Mouse (Mus musculus) midbrain, embryonic 14.5 days (tissue): ENCODE measurements around the gene Pisd. TPM values are rescaled to one million over a fixed set of nuclear protein-coding genes. Genes with fewer than 3 reads are reported as not detected.

Experiments used
- ATAC-seq: fragments of 200-750 bp; cut with Nextera tagmentation; 2 replicates; pipeline ENCODE4 v1.8.0; 2017; ENCODE audit warnings: moderate number of reproducible peaks, moderate library complexity; ENCODE audit not compliant: low FRiP score, low TSS enrichment
- DNase-seq: peaks from one replicate; pipeline ENCODE4 v3.0.0-alpha.2; 2015
- H3K27ac ChIP-seq: fragments of 300-500 bp; sonication (generic); replicated peaks from 2 replicates; pipeline ENCODE4 v1.5.1; 2014; ENCODE audit warnings: mild to moderate bottlenecking, low read depth, low read length, moderate library complexity
- H3K27me3 ChIP-seq: fragments of 300-500 bp; sonication (generic); 2 replicates; pipeline ENCODE4 v1.6.1; 2014; ENCODE audit warnings: low read length, control low read depth, mixed read lengths; ENCODE audit not compliant: control insufficient read depth, insufficient read depth
- H3K36me3 ChIP-seq: fragments of 300-500 bp; sonication (generic); 2 replicates; pipeline ENCODE4 v1.6.1; 2014; ENCODE audit warnings: low read length, control low read depth; ENCODE audit not compliant: control insufficient read depth, insufficient read depth
- H3K4me1 ChIP-seq: fragments of 300-500 bp; sonication (generic); 2 replicates; pipeline ENCODE4 v1.6.1; 2014; ENCODE audit warnings: mild to moderate bottlenecking, antibody characterized with exemption, low read length, control low read depth; ENCODE audit not compliant: control insufficient read depth, insufficient read depth
- H3K4me2 ChIP-seq: fragments of 300-500 bp; sonication (generic); 2 replicates; pipeline ENCODE4 v1.6.1; 2014; ENCODE audit warnings: mild to moderate bottlenecking, low read length, moderate library complexity
- H3K4me3 ChIP-seq: fragments of 300-500 bp; sonication (generic); replicated peaks from 2 replicates; pipeline ENCODE4 v1.5.1; 2014; ENCODE audit warnings: low read depth, low read length
- H3K9ac ChIP-seq: fragments of 300-500 bp; sonication (generic); replicated peaks from 2 replicates; pipeline ENCODE4 v1.6.1; 2014; ENCODE audit warnings: mild to moderate bottlenecking, low read length, moderate library complexity
- H3K9me3 ChIP-seq: fragments of 300-500 bp; sonication (generic); 2 replicates; pipeline ENCODE4 v1.6.1; 2016; ENCODE audit warnings: low read length, control low read depth, mixed read lengths; ENCODE audit not compliant: control insufficient read depth
- WGBS: fragments of 180-500 bp; shearing (Covaris S2); extraction: QIAGEN DNeasy Blood & Tissue Kit; methylation state at CpG from one replicate; pipeline ENCODE4 v1.1.7; 2014; 5-methylcytosine and 5-hydroxymethylcytosine counted together
- polyA plus RNA-seq: library from polyadenylated mRNA; unstranded; fragments of >200 nt; fragmentation: Nextera tagmentation; extraction: Ambion mirVana; gene quantifications from 2 replicates; pipeline ENCODE4 v1.2.1, GENCODE M21; 2014

The Pisd gene
- polyA plus RNA-seq, 1 experiment from 2014 or later, result 106 TPM

- Histone ChIP-seq H3K4me1 (0 out of 2 replicates have a peak, but pooled peaks cover 5% of the 10 kb centered on the region), H3K4me2 (no peak overlapping the region), H3K27ac (no peak overlapping the region), H3K9me3 (no peaks in the 10 kb centered on the region), H3K4me3 (no peak overlapping the region), H3K36me3 (no peaks in the 10 kb centered on the region), H3K27me3 (no peaks in the 10 kb centered on the region), H3K9ac (no peak overlapping the region)
- DNase-seq (no peak), ATAC-seq (no peak)
- WGBS, result 77% methylated on average over 5 of the region's 5 CpGs
These were observed 74.0 kb downstream of the Pisd start for GRCm38 (mm10) chr5:32711485-32711884.

DNA sequence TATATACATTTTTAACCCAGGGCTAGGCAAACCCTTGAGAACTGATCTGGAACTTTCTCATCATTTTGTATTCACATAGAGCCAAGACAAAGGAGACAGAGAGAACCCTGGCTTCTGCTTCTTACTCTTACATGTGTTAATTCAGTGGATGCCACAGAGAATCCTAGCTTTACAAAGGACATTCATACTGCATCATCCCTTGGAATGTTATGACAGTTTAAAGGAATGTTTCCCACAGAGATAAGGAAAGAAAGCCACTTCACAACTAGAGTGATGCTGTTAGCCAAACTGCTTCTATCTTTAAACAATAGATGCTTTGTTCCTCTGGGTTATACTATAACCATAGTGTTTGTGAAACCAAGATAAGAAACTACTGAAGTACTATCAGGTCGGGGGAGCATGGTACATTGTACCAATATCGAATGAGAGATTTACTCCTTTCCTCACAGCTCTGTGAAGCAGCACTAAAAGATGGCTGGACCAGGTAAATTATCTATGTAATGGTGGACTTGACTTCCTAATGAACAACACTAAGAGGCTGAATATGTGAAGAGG lies 79.1 kb downstream of the Pisd start:
- H3K36me3 ChIP-seq, result no peaks in the 10 kb centered on the region
- H3K4me2 ChIP-seq, result no peak overlapping the region
- no peak for DNase-seq
- H3K9me3 ChIP-seq, result no peaks in the 10 kb centered on the region
- H3K27ac ChIP-seq, result no peak overlapping the region
- no peak overlapping the region for H3K4me3 ChIP-seq
- H3K4me1 ChIP-seq, result no peaks in the 10 kb centered on the region
- no peaks in the 10 kb centered on the region for H3K27me3 ChIP-seq
- ATAC-seq, result no peak
- H3K9ac ChIP-seq, result no peak overlapping the region
- 91% methylated on average over 2 of the region's 2 CpGs for WGBS

DNA sequence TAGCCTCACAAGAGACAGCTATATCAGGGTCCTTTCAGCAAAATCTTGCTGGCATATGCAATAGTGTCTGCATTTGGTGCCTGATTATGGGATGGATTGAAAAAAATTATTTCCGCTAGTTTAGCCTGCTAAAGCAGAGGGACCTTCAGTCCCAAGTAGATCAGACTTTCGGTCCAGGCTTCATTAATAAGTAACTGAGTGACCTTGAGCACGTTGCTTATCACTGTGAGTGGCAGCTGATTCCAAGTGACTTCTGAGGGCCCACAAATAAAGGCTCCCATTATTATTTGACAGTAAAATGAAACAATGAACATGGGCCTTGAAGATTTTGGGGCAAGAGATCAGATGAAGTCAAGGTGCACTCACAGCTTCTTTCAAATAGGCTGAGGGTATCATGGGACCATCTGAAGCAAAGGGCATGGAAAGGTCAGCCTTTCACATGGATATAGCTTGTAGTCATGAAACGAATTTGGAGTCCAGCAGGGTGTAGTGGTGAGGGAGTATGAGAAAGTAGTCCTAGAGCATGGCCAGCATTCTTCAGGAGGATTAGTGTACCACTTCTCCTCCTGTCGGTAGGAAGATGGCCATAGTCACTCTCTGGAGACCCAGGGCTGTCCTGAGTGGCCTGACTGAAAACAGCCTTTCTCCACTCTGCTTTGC lies 88.1 kb downstream of the Pisd start:
- no peaks in the 10 kb centered on the region for H3K36me3 ChIP-seq
- no peak overlapping the region for H3K4me2 ChIP-seq
- H3K27ac ChIP-seq, result no peak overlapping the region
- no peak overlapping the region for H3K9ac ChIP-seq
- WGBS, result 77% methylated on average over 5 of the region's 5 CpGs
- no peaks in the 10 kb centered on the region for H3K4me1 ChIP-seq
- ATAC-seq, result no peak
- H3K27me3 ChIP-seq, result no peaks in the 10 kb centered on the region
- H3K9me3 ChIP-seq, result no peaks in the 10 kb centered on the region
- no peak for DNase-seq
- H3K4me3 ChIP-seq, result no peak overlapping the region

DNA sequence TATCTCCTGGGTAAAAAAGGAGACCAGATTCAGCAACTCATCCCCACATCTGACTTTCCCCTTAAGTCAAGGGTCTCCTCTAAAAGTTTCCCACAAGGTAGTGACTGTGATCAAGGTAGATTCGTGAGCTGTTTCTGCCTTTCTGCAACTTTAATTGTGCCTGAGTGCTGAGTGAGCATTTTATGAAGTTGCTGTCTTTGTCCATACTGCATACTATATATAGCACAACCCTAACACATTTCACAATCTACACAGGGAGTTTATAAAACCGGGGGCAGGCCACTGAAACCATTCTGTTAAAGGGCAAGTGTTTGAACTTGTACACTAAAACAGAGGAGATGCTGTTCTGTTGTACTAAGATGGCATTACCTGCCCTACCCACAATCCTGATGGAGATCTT lies 92.0 kb downstream of the Pisd start:
- no peak for DNase-seq
- 75% methylated on average over 2 of the region's 2 CpGs for WGBS
- no peaks in the 10 kb centered on the region for H3K4me1 ChIP-seq
- H3K9ac ChIP-seq, result no peak overlapping the region
- no peaks in the 10 kb centered on the region for H3K9me3 ChIP-seq
- H3K27me3 ChIP-seq, result no peaks in the 10 kb centered on the region
- H3K27ac ChIP-seq, result no peak overlapping the region
- ATAC-seq, result no peak
- H3K4me3 ChIP-seq, result no peak overlapping the region
- H3K4me2 ChIP-seq, result no peak overlapping the region
- H3K36me3 ChIP-seq, result no peaks in the 10 kb centered on the region

Other genes with a start within 250 kb of the Pisd start
- gene Yes1, start 174.5 kb downstream of the Pisd start, polyA plus RNA-seq, result 18.0 and 26.5 TPM in 2 replicates
- not detected in 2 replicates for gene Gm20671, start 41.5 kb upstream of the Pisd start, polyA plus RNA-seq
- gene Prr14l, start 68.6 kb upstream of the Pisd start, polyA plus RNA-seq, result 13.5 and 15.8 TPM in 2 replicates
- 21.5 and 30.9 TPM in 2 replicates for gene Depdc5, start 78.1 kb upstream of the Pisd start, polyA plus RNA-seq
- 643 and 661 TPM in 2 replicates for gene Ywhah, start 233.2 kb upstream of the Pisd start, polyA plus RNA-seq